ENCODE assay signal across 8 mouse cellular contexts in genomic region chr6:146576903-146577302, GRCm38 (mm10). TPM values are rescaled to one million over a fixed set of nuclear protein-coding genes. Genes with fewer than 3 reads are reported as not detected.
DNase-seq lines count a peak whose midpoint lies in the region; ATAC-seq and TF ChIP-seq lines count a peak whose summit lies in the region.

Gene Fgfr1op2, plus strand, starts transcription at chr6:146577203.

- H3K4me3 ChIP-seq in liver, adult 2 months (ENCODE audit: insufficient read depth, low read depth, low read length): peak within 1 kb of the TSS; percentile 84
- peak within 1 kb of the TSS; percentile 94 for H3K4me3 ChIP-seq in midbrain, embryonic 14.5 days (replicated peaks; ENCODE audit: low read depth, low read length)

- no peak for TF ChIP-seq POLR2A in liver, adult 2 months (IDR thresholded peaks at IDR 0.05; ENCODE audit: extremely low read depth, insufficient read depth, low read length)
- no peak for TF ChIP-seq POLR2A in brain, embryonic 14.5 days (IDR thresholded peaks at IDR 0.05; ENCODE audit: borderline replicate concordance, extremely low read depth, insufficient read depth, insufficient read length, poor library complexity, severe bottlenecking)

- H3K36me3 ChIP-seq in liver, adult 2 months (ENCODE audit: control insufficient read depth, insufficient read depth, low read length): peaks cover 9% of the 10 kb centered on the region; the same call in 1 of the 2 replicates
- H3K36me3 ChIP-seq in midbrain, embryonic 14.5 days (ENCODE audit: control insufficient read depth, insufficient read depth, low read length): no peaks in the 10 kb centered on the region

- no peak for TF ChIP-seq CTCF in liver, adult 2 months (IDR thresholded peaks at IDR 0.05; ENCODE audit: low read depth, low read length)
- no peak for TF ChIP-seq CTCF in brain, embryonic 14.5 days (IDR thresholded peaks at IDR 0.05; ENCODE audit: borderline replicate concordance, extremely low read depth, insufficient read depth, insufficient read length)

- ATAC-seq in granulocyte monocyte progenitor cell, adult 5-6 weeks (replicated peaks; ENCODE audit: poor library complexity, severe bottlenecking): no peak
- ATAC-seq in midbrain, embryonic 14.5 days (ENCODE audit: low FRiP score, low TSS enrichment): no peak

- peak within 1 kb of the TSS; percentile 75 for H3K4me2 ChIP-seq in midbrain, embryonic 14.5 days (ENCODE audit: low read length)

- no peaks in the 10 kb centered on the region for H3K9me3 ChIP-seq in midbrain, embryonic 14.5 days (ENCODE audit: control insufficient read depth, low read length)

- DNase-seq in liver, adult 2 months (ENCODE audit: extremely low read depth, low read depth, low spot score): no peak
- DNase-seq in liver: no peak
- no peak for DNase-seq in brain, embryonic 14.5 days (ENCODE audit: low read depth)
- DNase-seq in layer of hippocampus, postnatal 14 days (ENCODE audit: low spot score in 2 of 2): no peak
- no peak for DNase-seq in midbrain, embryonic 14.5 days
- DNase-seq in cerebellum, adult 11-12 months: no peak
- no peak for DNase-seq in urinary bladder, postnatal 36 days (ENCODE audit: low spot score in 2 of 2)

- no peaks in the 10 kb centered on the region for H3K27me3 ChIP-seq in liver, adult 2 months (ENCODE audit: control insufficient read depth, insufficient read depth, low read length)
- H3K27me3 ChIP-seq in midbrain, embryonic 14.5 days (ENCODE audit: control insufficient read depth, insufficient read depth, low read length): no peaks in the 10 kb centered on the region

- H3K4me1 ChIP-seq in liver, adult 2 months (ENCODE audit: control insufficient read depth, insufficient read depth, low read length): peaks cover 12% of the 10 kb centered on the region; the same call in 1 of the 2 replicates
- peaks cover 27% of the 10 kb centered on the region for H3K4me1 ChIP-seq in midbrain, embryonic 14.5 days (ENCODE audit: control insufficient read depth, insufficient read depth, low read length)

- H3K27ac ChIP-seq in liver, adult 2 months (replicated peaks; ENCODE audit: insufficient read depth, low read depth, low read length): peak within 1 kb of the TSS; percentile 95
- peak within 1 kb of the TSS; percentile 98 for H3K27ac ChIP-seq in midbrain, embryonic 14.5 days (replicated peaks; ENCODE audit: low read depth, low read length)

- WGBS in liver, adult 2 months: 0% methylated on average over 13 of the region's 13 CpGs
- 2% methylated on average over 13 of the region's 13 CpGs for WGBS in midbrain, embryonic 14.5 days

- H3K9ac ChIP-seq in liver, adult 2 months (ENCODE audit: low read depth, low read length): peak within 1 kb of the TSS; percentile 93
- peak within 1 kb of the TSS; percentile 90 for H3K9ac ChIP-seq in midbrain, embryonic 14.5 days (replicated peaks; ENCODE audit: low read length)

- H3K79me2 ChIP-seq in liver, adult 2 months (ENCODE audit: control insufficient read depth, insufficient read depth, low read length): peaks cover 3% of the 10 kb centered on the region; the same call in 1 of the 2 replicates

RNA-seq across cellular contexts. Expression of gene Fgfr1op2, which starts in this region (rescaled TPM):
- 38.3 and 46.0 TPM in 2 replicates for total RNA-seq in liver, adult 2 months (2014; rRNA removed)
- 30.9 and 33.5 TPM in 2 replicates for polyA plus RNA-seq in liver, adult 2 months (2012; rRNA removed)
- polyA plus RNA-seq in brain, embryonic 14.5 days (2012; rRNA removed): 33.0 and 33.9 TPM in 2 replicates
- total RNA-seq in granulocyte monocyte progenitor cell, adult 5-6 weeks (2014; fragmentation: Nextera tagmentation): 96.1 and 107 TPM in 2 replicates
- total RNA-seq in granulocyte monocyte progenitor cell, adult 5-6 weeks (2017): 151 and 157 TPM in 2 replicates
- total RNA-seq in layer of hippocampus, postnatal 14 days (2021): 10 to 100 TPM; 78.3 to 80.9 TPM
- 41.5 and 52.3 TPM in 2 replicates for polyA plus RNA-seq in midbrain, embryonic 14.5 days (2014; fragmentation: Nextera tagmentation; extraction: Ambion mirVana)
